Mouse (Mus musculus) heart, adult 2 months (tissue): ENCODE measurements around the gene Slc35a1.
A peak's percentile ranks its signal among the peaks of the same experiment; 100 is the strongest.

ENCODE experiments used
- CTCF ChIP-seq: fragments of 200-600 bp; IDR thresholded peaks from 2 replicates; pipeline ENCODE4 v1.8.1; 2022; ENCODE audit warnings: antibody characterized with exemption, mild to moderate bottlenecking, moderate library complexity
- EP300 ChIP-seq: fragments of 200-500 bp; IDR thresholded peaks from 2 replicates; pipeline ENCODE4 v1.6.1; 2011; ENCODE audit warnings: low read depth, low read length, control low read depth; ENCODE audit not compliant: insufficient read depth
- POLR2A ChIP-seq: fragments of 200-500 bp; IDR thresholded peaks from 2 replicates; pipeline ENCODE4 v1.6.1; 2011; ENCODE audit warnings: mild to moderate bottlenecking, low read depth, low read length, control low read depth; ENCODE audit not compliant: insufficient read depth

DNA sequence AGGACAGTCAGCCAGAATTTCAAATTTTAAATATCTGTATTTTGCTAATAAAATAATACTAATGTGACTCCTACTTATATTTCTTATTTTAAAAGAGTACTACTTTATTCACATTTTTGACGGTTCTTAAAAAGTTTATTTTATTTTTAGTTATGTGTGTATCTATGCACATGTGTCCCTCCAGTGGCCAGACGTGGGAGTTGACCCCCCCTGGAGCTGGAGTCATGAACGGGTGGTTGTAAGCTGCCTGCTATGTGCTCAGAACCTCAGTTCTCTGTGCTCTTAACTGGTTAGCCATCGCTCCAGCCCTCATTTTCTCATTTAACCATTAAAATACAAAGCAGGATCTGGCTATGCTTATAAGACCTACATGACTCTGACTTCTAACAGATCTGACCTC is 15.8 kb upstream of the Slc35a1 start:
- no peak for TF ChIP-seq POLR2A
- peak; percentile 20 for TF ChIP-seq CTCF
- no peak for TF ChIP-seq EP300
